Mouse (Mus musculus) midbrain, postnatal 0 days (tissue): ENCODE measurements at regions not wholly inside any gene's neighbourhood (a gene's known extent, or its start where the extent isn't known, plus 50 kb on each side); places are given as distances from the start of the nearest gene placed in this dataset.
A peak's percentile ranks its signal among the peaks of the same experiment; 100 is the strongest.

Experiments
- ATAC-seq: fragments of 200-750 bp; cut with Nextera tagmentation; 2 replicates; pipeline ENCODE4 v1.8.0; 2017; ENCODE audit warnings: moderate number of reproducible peaks, mild to moderate bottlenecking, moderate TSS enrichment, moderate library complexity; ENCODE audit not compliant: low FRiP score
- DNase-seq: peaks from one replicate; pipeline ENCODE4 v3.0.0-alpha.2; 2015; ENCODE audit warnings: low spot score
- H3K27ac ChIP-seq: fragments of 300-500 bp; sonication (generic); 2 replicates; pipeline ENCODE4 v1.5.1; 2014; ENCODE audit warnings: low read depth, mild to moderate bottlenecking, low read length, mixed read lengths
- H3K27me3 ChIP-seq: fragments of 300-500 bp; sonication (generic); 2 replicates; pipeline ENCODE4 v1.6.1; 2014; ENCODE audit warnings: low read length, control low read depth, mixed read lengths; ENCODE audit not compliant: insufficient read depth
- H3K36me3 ChIP-seq: fragments of 300-500 bp; sonication (generic); 2 replicates; pipeline ENCODE4 v1.6.1; 2014; ENCODE audit warnings: low read length, control low read depth, mixed read lengths; ENCODE audit not compliant: insufficient read depth
- H3K4me1 ChIP-seq: fragments of 300-500 bp; sonication (generic); 2 replicates; pipeline ENCODE4 v1.6.1; 2014; ENCODE audit warnings: mild to moderate bottlenecking, control low read depth, antibody characterized with exemption, low read length, mixed read lengths; ENCODE audit not compliant: insufficient read depth
- H3K4me2 ChIP-seq: fragments of 300-500 bp; sonication (generic); 2 replicates; pipeline ENCODE4 v1.6.1; 2014; ENCODE audit warnings: low read depth, mild to moderate bottlenecking, low read length, mixed read lengths; ENCODE audit not compliant: poor library complexity, severe bottlenecking
- H3K4me3 ChIP-seq: fragments of 300-500 bp; sonication (generic); 2 replicates; pipeline ENCODE4 v1.5.1; 2014; ENCODE audit warnings: low read depth, mild to moderate bottlenecking, low read length, moderate library complexity
- H3K9ac ChIP-seq: fragments of 300-500 bp; sonication (generic); replicated peaks from 2 replicates; pipeline ENCODE4 v1.6.1; 2014; ENCODE audit warnings: mild to moderate bottlenecking, low read length, moderate library complexity, mixed read lengths; ENCODE audit not compliant: poor library complexity, severe bottlenecking
- H3K9me3 ChIP-seq: fragments of 300-500 bp; sonication (generic); 2 replicates; pipeline ENCODE4 v1.6.1; 2016; ENCODE audit warnings: low read length, control low read depth
- CTCF ChIP-seq: IDR thresholded peaks from 2 replicates; pipeline ENCODE4 v1.5.1; 2016; ENCODE audit warnings: antibody characterized with exemption, mild to moderate bottlenecking
- WGBS: fragments of 180-500 bp; shearing (Covaris S2); extraction: QIAGEN DNeasy Blood & Tissue Kit; methylation state at CpG from one replicate; pipeline ENCODE4 v1.1.7; 2014; 5-methylcytosine and 5-hydroxymethylcytosine counted together

GRCm38 (mm10) chr3:149370517-149371227 is 380.3 kb upstream of the Adgrl2 start:
- no peak overlapping the region for H3K9ac ChIP-seq
- TF ChIP-seq CTCF = no peak
- 91% methylated on average over 6 of the region's 6 CpGs for WGBS
- ATAC-seq (no peak), DNase-seq (no peak)
- H3K27ac ChIP-seq = no peak overlapping the region
- no peaks in the 10 kb centered on the region for H3K4me1 ChIP-seq
- no peaks in the 10 kb centered on the region for H3K36me3 ChIP-seq
- H3K4me3 ChIP-seq = no peak overlapping the region
- H3K4me2 ChIP-seq = no peak overlapping the region
- H3K27me3 ChIP-seq = no peaks in the 10 kb centered on the region
- no peaks in the 10 kb centered on the region for H3K9me3 ChIP-seq

DNA sequence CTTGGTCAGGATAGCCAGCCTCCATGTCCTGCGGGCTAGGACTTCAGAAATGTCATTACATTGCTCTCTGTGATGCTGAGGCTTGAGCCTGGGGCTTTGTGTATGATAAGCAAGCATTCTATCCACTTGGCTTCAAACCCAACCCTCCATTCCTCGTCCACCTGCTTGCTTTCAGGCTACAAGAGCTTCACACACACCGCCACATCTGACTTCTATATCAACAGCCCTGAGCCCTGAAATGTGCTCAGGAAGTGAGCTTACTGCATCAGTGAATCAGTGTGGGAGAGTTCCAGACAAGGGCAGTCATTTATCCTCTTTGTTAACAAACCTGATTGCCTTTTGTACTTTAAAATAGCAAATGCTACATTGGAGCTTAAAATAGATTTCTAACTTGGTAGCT is 377.5 kb upstream of the Adgrl2 start:
- no peak overlapping the region for H3K4me3 ChIP-seq
- H3K9me3 ChIP-seq = no peaks in the 10 kb centered on the region
- ATAC-seq (no peak), DNase-seq (no peak)
- no peaks in the 10 kb centered on the region for H3K27me3 ChIP-seq
- H3K4me1 ChIP-seq = no peaks in the 10 kb centered on the region
- no peak overlapping the region for H3K27ac ChIP-seq
- H3K9ac ChIP-seq = no peak overlapping the region
- no peak for TF ChIP-seq CTCF
- 80% methylated on average over 3 of the region's 3 CpGs for WGBS
- H3K4me2 ChIP-seq = no peak overlapping the region
- H3K36me3 ChIP-seq = no peaks in the 10 kb centered on the region

DNA sequence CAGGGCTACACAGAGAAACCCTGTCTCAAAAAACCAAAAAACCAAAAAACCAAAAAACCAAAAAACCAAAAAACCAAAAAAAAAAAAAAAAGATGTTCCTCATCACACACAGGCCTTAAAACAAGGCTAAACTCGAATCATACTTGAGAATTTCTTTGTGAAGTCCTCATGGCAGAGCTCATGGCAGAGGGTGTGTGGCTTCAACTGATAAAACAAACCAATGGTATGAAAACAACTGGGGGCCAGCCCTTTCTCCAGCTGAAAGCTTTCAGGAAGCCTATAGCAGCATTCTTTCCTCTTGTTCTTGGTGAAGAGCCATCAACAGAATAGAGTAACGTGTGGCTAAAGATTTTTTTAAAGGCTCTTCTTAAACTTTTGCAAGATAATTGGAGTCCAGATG is 369.8 kb upstream of the Adgrl2 start:
- no peak overlapping the region for H3K9ac ChIP-seq
- ATAC-seq = no peak

DNA sequence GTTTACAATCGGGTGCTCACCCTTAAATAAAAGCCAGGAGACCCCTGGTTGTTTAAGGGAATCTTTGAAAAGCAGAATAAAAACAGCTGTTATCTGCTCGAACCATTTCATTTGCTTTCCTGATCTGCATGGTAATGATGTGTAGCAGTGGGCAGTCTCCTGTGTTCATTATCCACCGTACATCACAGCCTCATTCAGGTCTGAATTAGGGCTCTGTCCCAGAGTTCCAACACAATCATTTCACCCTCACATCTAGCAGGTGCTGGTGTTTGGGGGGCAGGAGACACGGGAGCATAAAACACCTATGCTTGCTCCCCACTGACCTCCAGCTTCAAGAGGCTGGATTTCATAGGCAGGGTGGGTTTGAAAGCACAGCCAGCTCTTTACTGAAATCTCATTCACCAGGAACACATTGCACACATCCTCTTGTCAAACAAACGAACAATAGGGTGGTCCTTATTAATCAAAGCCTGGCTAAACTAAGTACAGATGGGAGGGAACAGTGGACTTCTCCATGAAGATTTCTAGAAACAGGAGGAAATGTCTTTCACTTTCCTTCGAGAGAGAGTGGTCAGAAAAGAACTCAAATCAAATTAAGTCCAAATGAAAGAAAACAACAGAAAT is 368.3 kb upstream of the Adgrl2 start:
- Histone ChIP-seq H3K27ac (no peak overlapping the region; the same call in 1 of the 2 replicates), H3K27me3 (no peaks in the 10 kb centered on the region), H3K9ac (no peak overlapping the region), H3K4me2 (peak overlapping the region; percentile 23), H3K36me3 (no peaks in the 10 kb centered on the region), H3K4me3 (no peak overlapping the region), H3K4me1 (no peaks in the 10 kb centered on the region; the same call in 1 of the 2 replicates), H3K9me3 (no peaks in the 10 kb centered on the region)
- WGBS = 27% methylated on average over 6 of the region's 6 CpGs
- no peak for TF ChIP-seq CTCF
- DNase-seq (no peak), ATAC-seq (0 out of 2 replicates have a peak, but pooled peaks have one; percentile 41)

More for the DNA sequence above, 369.8 kb upstream of the Adgrl2 start:
- H3K4me2 ChIP-seq = no peak overlapping the region
- H3K27me3 ChIP-seq = no peaks in the 10 kb centered on the region
- 75% methylated on average over 2 of the region's 2 CpGs for WGBS
- no peak for DNase-seq
- no peaks in the 10 kb centered on the region; the same call in 1 of the 2 replicates for H3K4me1 ChIP-seq
- H3K4me3 ChIP-seq = no peak overlapping the region
- H3K9me3 ChIP-seq = no peaks in the 10 kb centered on the region
- no peak overlapping the region for H3K27ac ChIP-seq
- H3K36me3 ChIP-seq = no peaks in the 10 kb centered on the region
- no peak for TF ChIP-seq CTCF

DNA sequence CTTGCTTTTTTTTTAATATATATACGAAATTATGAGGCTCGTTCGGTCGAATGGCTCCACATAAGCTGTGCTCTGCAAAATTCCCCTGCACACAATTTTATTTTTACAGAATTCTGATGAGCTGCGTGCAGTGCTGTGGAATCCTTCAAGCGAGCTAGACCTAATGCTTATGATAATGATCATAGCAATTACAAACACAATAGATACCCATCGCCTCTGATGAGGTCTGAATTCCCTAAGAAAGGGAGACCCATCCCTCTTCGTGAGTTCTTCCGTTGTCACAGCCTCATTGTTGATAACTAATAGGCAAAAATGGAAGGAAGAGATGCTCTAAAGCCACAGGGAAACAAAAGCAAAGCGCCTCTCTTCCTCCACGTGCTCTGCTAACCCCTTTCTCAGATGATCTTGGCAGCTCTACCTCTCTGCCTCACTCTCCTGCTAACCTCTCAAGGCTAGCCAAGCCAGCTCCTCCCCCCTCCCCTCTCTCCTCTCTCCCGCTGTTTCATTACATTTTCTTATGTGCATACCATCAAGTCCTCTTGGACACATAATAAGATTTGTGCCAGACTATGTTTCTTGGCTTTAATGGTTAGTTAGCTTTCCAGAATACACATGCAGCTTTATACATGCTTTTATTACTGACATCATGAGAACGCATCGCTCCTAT is 367.7 kb upstream of the Adgrl2 start:
- H3K27me3 ChIP-seq = no peaks in the 10 kb centered on the region
- no peak overlapping the region for H3K27ac ChIP-seq
- no peak overlapping the region for H3K4me3 ChIP-seq
- DNase-seq (peak; percentile 53), ATAC-seq (no peak)
- H3K9ac ChIP-seq = no peak overlapping the region
- no peaks in the 10 kb centered on the region; the same call in 1 of the 2 replicates for H3K4me1 ChIP-seq
- 38% methylated on average over 14 of the region's 14 CpGs for WGBS
- H3K36me3 ChIP-seq = no peaks in the 10 kb centered on the region
- H3K9me3 ChIP-seq = no peaks in the 10 kb centered on the region
- peak overlapping the region; percentile 23 for H3K4me2 ChIP-seq
- no peak for TF ChIP-seq CTCF

DNA sequence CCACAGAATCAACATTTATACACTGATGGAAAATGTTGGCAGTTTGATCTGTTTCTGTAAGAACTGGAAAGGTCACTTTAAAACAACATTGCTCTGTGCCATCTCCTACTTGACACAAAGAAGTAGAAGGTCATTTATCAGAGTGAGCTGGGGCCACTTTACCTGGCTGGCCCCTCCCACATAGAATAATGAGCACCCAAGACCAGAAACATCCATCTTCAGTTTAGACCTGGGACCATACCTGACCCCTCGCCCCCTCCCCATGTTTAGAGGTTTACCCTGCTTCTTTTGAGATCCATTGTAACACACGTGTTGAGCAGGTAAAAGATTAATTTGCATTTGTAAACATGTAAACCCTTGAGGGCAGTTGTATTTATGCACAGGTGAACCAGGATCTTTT is 366.8 kb upstream of the Adgrl2 start:
- Histone ChIP-seq H3K27me3 (no peaks in the 10 kb centered on the region), H3K9me3 (no peaks in the 10 kb centered on the region), H3K9ac (no peak overlapping the region), H3K4me3 (no peak overlapping the region), H3K4me2 (no peak overlapping the region), H3K4me1 (no peaks in the 10 kb centered on the region; the same call in 1 of the 2 replicates), H3K36me3 (no peaks in the 10 kb centered on the region), H3K27ac (no peak overlapping the region)
- WGBS = 54% methylated on average over 2 of the region's 2 CpGs
- no peak for TF ChIP-seq CTCF
- no peak for DNase-seq
- ATAC-seq = no peak
